Mouse (Mus musculus): ENCODE results near the gene Fbln2.

DNA sequence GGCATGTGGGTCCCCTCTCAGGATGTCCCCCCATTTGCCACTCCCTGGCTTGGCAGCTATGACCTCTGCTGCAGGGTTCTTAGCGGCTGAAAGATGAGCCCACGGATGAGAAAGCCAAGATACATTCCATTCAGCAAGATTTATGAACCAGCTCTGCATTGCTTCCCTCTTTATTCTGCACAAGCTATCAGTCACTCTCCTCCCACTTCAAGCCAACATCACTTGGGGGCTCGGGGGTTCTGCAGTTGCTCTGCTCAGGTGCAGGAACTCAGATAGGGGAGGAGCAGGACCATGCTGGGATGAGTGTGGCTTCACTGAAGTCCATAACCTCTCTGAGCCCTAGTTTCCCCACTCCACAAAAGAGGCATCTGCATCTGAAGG lies 48.7 kb downstream of the Fbln2 start:
- no peak for TF ChIP-seq GATA1 (IDR thresholded peaks at IDR 0.05; ENCODE audit: low read length)
- no peak for TF ChIP-seq TAL1 (IDR thresholded peaks at IDR 0.05; ENCODE audit: low read length)

Data from erythroblast, embryonic 14.5 days (primary cell).